Mouse (Mus musculus) heart, embryonic 10.5 days (tissue): ENCODE measurements around the gene Tnrc18. TPM values are rescaled to one million over a fixed set of nuclear protein-coding genes. Genes with fewer than 3 reads are reported as not detected.

Experiments used
- polyA plus RNA-seq: library from polyadenylated mRNA; unstranded; fragments of >200 nt; fragmentation: Nextera tagmentation; extraction: Ambion mirVana; gene quantifications from 2 replicates; pipeline ENCODE4 v1.2.1, GENCODE M21; 2016

Gene Tnrc18
- polyA plus RNA-seq, 1 experiment from 2014 or later: 24.8 TPM

Other genes with a start within 250 kb of the Tnrc18 start
- gene Mmd2, start 208.9 kb downstream of the Tnrc18 start, polyA plus RNA-seq: 0.15 and 4.8 TPM in 2 replicates
- gene Wipi2, start 190.0 kb downstream of the Tnrc18 start, polyA plus RNA-seq: 37.7 and 47.6 TPM in 2 replicates
- 2.6 and 4.6 TPM in 2 replicates for gene Slc29a4, start 125.2 kb downstream of the Tnrc18 start, polyA plus RNA-seq
- gene Fbxl18, start 77.8 kb upstream of the Tnrc18 start, polyA plus RNA-seq: 13.4 and 14.6 TPM in 2 replicates
- gene Actb, start 89.1 kb upstream of the Tnrc18 start, polyA plus RNA-seq: 6,505 and 8,921 TPM in 2 replicates
- gene Fscn1, start 142.7 kb upstream of the Tnrc18 start, polyA plus RNA-seq: 254 and 329 TPM in 2 replicates